Mouse (Mus musculus): ENCODE results near the gene Art1. TPM values are rescaled to one million over a fixed set of nuclear protein-coding genes. Genes with fewer than 3 reads are reported as not detected.
A peak's percentile ranks its signal among the peaks of the same experiment; 100 is the strongest.

Art1 gene
- 0.33 TPM in 1 of 2 replicates, not detected in the other for total RNA-seq (2014; rRNA removed)
- 0.18 and 0.22 TPM in 2 replicates for polyA plus RNA-seq (2015; fragmentation: Nextera tagmentation; extraction: Ambion mirVana)

DNA sequence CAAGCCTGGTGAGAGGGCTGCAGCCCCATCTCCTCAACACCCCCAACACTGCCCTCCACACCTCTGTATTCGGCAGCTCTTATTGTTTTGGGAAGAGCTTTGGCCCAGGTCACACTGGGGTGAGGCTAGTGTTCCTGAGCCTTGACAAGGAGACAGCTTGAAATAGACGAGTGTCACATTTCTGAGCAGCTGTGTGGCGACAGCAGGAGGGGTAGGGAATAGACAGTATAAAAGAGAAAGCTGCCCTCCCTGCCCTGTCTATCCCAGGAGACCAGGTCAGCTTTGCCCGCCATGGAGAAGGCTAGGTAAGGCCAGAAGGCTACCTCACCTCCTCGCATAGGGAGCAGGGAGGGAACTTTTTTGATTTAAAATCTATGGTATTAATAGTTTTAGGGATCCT is at the start of gene Art1:
Gene Art1, plus strand, starts transcription at position 257 of the 400 bp plus-strand sequence.
- Histone ChIP-seq H3K9ac (replicated peaks; ENCODE audit: low read length, poor library complexity, severe bottlenecking) (no peak within 1 kb of the TSS), H3K27ac (ENCODE audit: low read depth, low read length) (no peak within 1 kb of the TSS), H3K9me3 (ENCODE audit: low read length) (no peaks in the 10 kb centered on the region), H3K4me1 (ENCODE audit: insufficient read depth, low read length) (no peaks in the 10 kb centered on the region), H3K4me3 (ENCODE audit: low read depth, low read length) (no peak within 1 kb of the TSS), H3K27me3 (ENCODE audit: insufficient read depth, low read length) (peaks cover 4% of the 10 kb centered on the region; the same call in 1 of the 2 replicates), H3K36me3 (ENCODE audit: insufficient read depth, low read length) (no peaks in the 10 kb centered on the region), H3K4me2 (ENCODE audit: low read depth, low read length, poor library complexity, severe bottlenecking) (no peak within 1 kb of the TSS)
- TF ChIP-seq CTCF (IDR thresholded peaks at IDR 0.05), result no peak
- DNase-seq (ENCODE audit: low spot score), result no peak
- WGBS, result 54% methylated on average over 5 of the region's 5 CpGs
- ATAC-seq (ENCODE audit: low FRiP score), result no peak

DNA sequence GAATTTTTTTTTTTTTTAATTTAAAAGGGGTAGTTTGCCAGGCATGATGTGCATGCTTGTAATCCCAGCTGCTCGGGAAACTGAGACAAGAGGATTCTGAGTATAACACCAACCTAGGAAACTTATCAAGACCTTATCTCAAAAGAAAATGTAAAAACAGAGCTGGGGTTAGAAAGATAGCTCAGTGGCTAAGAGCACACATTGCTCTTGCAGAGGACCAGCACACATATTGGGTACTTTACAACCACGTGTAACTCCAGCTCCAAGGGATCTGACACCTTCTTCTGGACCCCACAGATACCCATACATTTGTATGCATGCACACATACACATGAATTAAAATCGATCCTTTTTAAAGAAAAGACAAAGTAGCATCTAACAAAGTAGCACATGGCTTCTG is 40.2 kb upstream of the Art1 start:
- WGBS, result 95% methylated on average over 3 of the region's 3 CpGs
- H3K9ac ChIP-seq (replicated peaks; ENCODE audit: low read length, poor library complexity, severe bottlenecking), result no peak overlapping the region
- H3K27ac ChIP-seq (ENCODE audit: low read depth, low read length), result no peak overlapping the region
- peaks cover 8% of the 10 kb centered on the region; the same call in 1 of the 2 replicates for H3K4me1 ChIP-seq (ENCODE audit: insufficient read depth, low read length)
- no peaks in the 10 kb centered on the region for H3K9me3 ChIP-seq (ENCODE audit: low read length)
- H3K4me3 ChIP-seq (ENCODE audit: low read depth, low read length), result no peak overlapping the region
- no peak for ATAC-seq (ENCODE audit: low FRiP score)
- no peak for DNase-seq (ENCODE audit: low spot score)
- no peaks in the 10 kb centered on the region for H3K27me3 ChIP-seq (ENCODE audit: insufficient read depth, low read length)
- peaks cover 4% of the 10 kb centered on the region; the same call in 1 of the 2 replicates for H3K36me3 ChIP-seq (ENCODE audit: insufficient read depth, low read length)
- no peak for TF ChIP-seq CTCF (IDR thresholded peaks at IDR 0.05)
- no peak overlapping the region for H3K4me2 ChIP-seq (ENCODE audit: low read depth, low read length, poor library complexity, severe bottlenecking)

DNA sequence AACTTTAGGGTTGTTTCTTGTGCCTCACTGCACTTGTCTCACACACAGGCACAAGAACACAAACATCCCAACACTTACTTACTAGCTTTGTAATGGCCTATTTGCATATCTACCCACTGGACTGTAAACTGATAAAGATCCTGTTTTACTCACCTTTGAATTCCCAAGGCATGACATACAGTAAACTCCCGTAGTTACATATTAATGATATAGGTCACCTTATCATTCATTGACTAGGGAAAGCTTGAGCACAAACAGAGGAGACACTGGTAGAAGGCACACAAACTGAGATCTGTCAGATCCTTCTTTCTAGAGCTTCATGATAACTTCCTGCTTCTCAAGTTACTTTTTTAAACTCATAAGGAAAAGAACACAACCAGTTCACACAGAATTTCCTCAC is 39.3 kb upstream of the Art1 start:
- H3K36me3 ChIP-seq (ENCODE audit: insufficient read depth, low read length), result peaks cover 4% of the 10 kb centered on the region; the same call in 1 of the 2 replicates
- ATAC-seq (ENCODE audit: low FRiP score) (no peak), DNase-seq (ENCODE audit: low spot score) (no peak)
- no peak for TF ChIP-seq CTCF (IDR thresholded peaks at IDR 0.05)
- no peak overlapping the region for H3K4me2 ChIP-seq (ENCODE audit: low read depth, low read length, poor library complexity, severe bottlenecking)
- no peak overlapping the region for H3K4me3 ChIP-seq (ENCODE audit: low read depth, low read length)
- H3K4me1 ChIP-seq (ENCODE audit: insufficient read depth, low read length), result peaks cover 8% of the 10 kb centered on the region; the same call in 1 of the 2 replicates
- 92% methylated on average over 1 of the region's 1 CpGs for WGBS
- no peaks in the 10 kb centered on the region for H3K27me3 ChIP-seq (ENCODE audit: insufficient read depth, low read length)
- H3K9me3 ChIP-seq (ENCODE audit: low read length), result no peaks in the 10 kb centered on the region
- no peak overlapping the region for H3K9ac ChIP-seq (replicated peaks; ENCODE audit: low read length, poor library complexity, severe bottlenecking)
- H3K27ac ChIP-seq (ENCODE audit: low read depth, low read length), result no peak overlapping the region

DNA sequence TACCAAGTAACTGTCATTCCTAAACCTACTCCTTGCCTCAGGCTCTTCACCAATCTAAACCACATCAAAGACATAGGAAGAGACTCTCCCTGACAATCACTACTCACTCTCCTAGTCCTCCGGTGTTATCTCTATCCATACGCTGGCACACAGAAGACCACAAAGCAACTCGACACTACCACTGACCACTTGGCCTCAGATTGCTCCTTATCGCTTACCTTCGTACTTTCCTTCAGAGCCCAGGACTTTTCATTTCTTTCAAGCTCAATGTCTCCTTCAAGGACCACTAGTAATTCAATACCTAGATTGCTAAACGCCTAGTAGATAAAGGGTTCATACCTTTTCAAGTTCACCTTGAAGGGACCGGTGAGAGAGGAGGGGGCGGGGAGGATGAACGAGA is 37.7 kb upstream of the Art1 start:
- Histone ChIP-seq H3K27me3 (ENCODE audit: insufficient read depth, low read length) (no peaks in the 10 kb centered on the region), H3K36me3 (ENCODE audit: insufficient read depth, low read length) (no peaks in the 10 kb centered on the region), H3K9me3 (ENCODE audit: low read length) (no peaks in the 10 kb centered on the region), H3K9ac (replicated peaks; ENCODE audit: low read length, poor library complexity, severe bottlenecking) (no peak overlapping the region), H3K4me3 (ENCODE audit: low read depth, low read length) (peak overlapping the region; percentile 64), H3K4me1 (ENCODE audit: insufficient read depth, low read length) (peaks cover 8% of the 10 kb centered on the region; the same call in 1 of the 2 replicates), H3K27ac (ENCODE audit: low read depth, low read length) (no peak overlapping the region), H3K4me2 (ENCODE audit: low read depth, low read length, poor library complexity, severe bottlenecking) (peak overlapping the region; percentile 63)
- ATAC-seq (ENCODE audit: low FRiP score) (no peak), DNase-seq (ENCODE audit: low spot score) (no peak)
- TF ChIP-seq CTCF (IDR thresholded peaks at IDR 0.05), result no peak
- 92% methylated on average over 9 of the region's 9 CpGs for WGBS

DNA sequence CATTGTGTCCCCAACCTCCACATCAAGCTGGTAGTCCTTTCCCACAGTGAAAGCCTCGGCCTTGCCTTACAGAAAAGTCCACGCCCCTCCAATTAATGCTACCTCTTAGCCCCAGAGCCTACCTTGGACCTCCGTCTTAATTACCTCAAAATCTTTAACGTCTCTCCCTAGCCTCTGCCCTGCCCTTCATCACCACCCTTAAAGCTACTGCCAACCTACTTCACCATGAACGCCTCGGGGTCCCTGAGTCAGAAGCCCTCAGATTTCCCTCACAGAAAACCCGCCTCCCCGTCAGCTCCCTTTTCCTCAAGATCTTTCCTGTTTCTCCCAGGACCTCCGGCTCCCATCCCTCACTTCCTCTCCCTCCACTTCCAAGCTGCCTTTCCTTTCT is 36.9 kb upstream of the Art1 start:
- H3K27me3 ChIP-seq (ENCODE audit: insufficient read depth, low read length), result no peaks in the 10 kb centered on the region
- DNase-seq (ENCODE audit: low spot score), result peak; percentile 21
- H3K4me3 ChIP-seq (ENCODE audit: low read depth, low read length), result peak overlapping the region; percentile 64
- peak overlapping the region; percentile 83 for H3K27ac ChIP-seq (ENCODE audit: low read depth, low read length)
- WGBS, result under 1% methylated on average over 9 of the region's 9 CpGs
- no peaks in the 10 kb centered on the region for H3K9me3 ChIP-seq (ENCODE audit: low read length)
- H3K9ac ChIP-seq (replicated peaks; ENCODE audit: low read length, poor library complexity, severe bottlenecking), result peak overlapping the region; percentile 77
- peaks cover 8% of the 10 kb centered on the region; the same call in 1 of the 2 replicates for H3K4me1 ChIP-seq (ENCODE audit: insufficient read depth, low read length)
- H3K36me3 ChIP-seq (ENCODE audit: insufficient read depth, low read length), result no peaks in the 10 kb centered on the region
- no peak for TF ChIP-seq CTCF (IDR thresholded peaks at IDR 0.05)
- H3K4me2 ChIP-seq (ENCODE audit: low read depth, low read length, poor library complexity, severe bottlenecking), result peak overlapping the region; percentile 63
- ATAC-seq (ENCODE audit: low FRiP score), result peak; percentile 50

DNA sequence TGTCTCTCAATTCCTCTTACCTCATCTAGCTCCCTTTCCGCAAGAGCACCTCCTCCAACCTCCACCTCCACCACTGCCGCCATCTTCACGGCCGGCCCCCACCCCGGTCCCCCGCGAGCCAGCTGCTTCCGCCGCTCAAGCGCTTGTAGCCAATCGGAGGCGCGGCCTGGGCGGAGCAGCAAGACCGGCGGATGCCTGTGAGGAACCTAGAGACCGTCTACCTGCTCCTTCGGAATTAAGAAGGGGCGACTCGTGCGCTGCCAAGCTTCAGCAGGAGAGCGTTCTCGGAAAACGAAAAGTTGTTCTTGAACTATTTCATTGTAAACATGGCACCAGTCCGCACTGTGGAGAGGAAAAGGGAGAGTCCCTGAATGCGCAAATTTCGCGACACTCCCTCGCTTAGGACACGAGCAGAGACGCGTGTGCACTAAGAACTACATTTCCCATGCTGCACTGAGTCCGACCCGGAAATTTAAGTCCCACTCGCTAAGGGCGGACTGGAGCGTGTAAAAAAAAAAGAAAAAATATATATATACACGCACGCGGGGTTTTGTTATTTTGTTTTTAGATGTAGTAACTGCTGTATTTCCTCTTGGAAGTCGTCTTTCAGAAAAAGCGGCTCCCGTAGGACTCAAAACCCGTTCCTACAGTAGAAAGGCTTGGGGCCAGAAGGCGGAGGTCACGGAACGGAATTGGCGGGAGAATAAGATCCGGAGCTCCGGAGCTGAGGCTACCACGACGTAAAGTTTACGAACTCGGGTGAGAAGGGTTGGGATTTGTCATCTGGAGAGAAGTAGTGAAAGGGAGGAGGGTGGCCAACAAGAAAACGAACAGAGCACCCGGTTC is 36.3 kb upstream of the Art1 start, which contains the start of the genes Rnf121, Xndc1 and Xntrpc:
Gene Rnf121, minus strand, starts transcription at position 424 of the 846 bp plus-strand sequence.
Gene Xndc1, plus strand, starts transcription at position 466 of the 846 bp plus-strand sequence.
Gene Xntrpc, plus strand, starts transcription at position 668 of the 846 bp plus-strand sequence.
- H3K4me3 ChIP-seq (ENCODE audit: low read depth, low read length), result peak within 1 kb of the TSS; percentile 64
- H3K4me2 ChIP-seq (ENCODE audit: low read depth, low read length, poor library complexity, severe bottlenecking), result peak within 1 kb of the TSS; percentile 63
- peak within 1 kb of the TSS; percentile 77 for H3K9ac ChIP-seq (replicated peaks; ENCODE audit: low read length, poor library complexity, severe bottlenecking)
- WGBS, result under 1% methylated on average over 56 of the region's 56 CpGs
- no peak for TF ChIP-seq CTCF (IDR thresholded peaks at IDR 0.05)
- no peaks in the 10 kb centered on the region for H3K9me3 ChIP-seq (ENCODE audit: low read length)
- no peaks in the 10 kb centered on the region for H3K27me3 ChIP-seq (ENCODE audit: insufficient read depth, low read length)
- H3K4me1 ChIP-seq (ENCODE audit: insufficient read depth, low read length), result peaks cover 8% of the 10 kb centered on the region; the same call in 1 of the 2 replicates
- peak within 1 kb of the TSS; percentile 83 for H3K27ac ChIP-seq (ENCODE audit: low read depth, low read length)
- no peaks in the 10 kb centered on the region for H3K36me3 ChIP-seq (ENCODE audit: insufficient read depth, low read length)
- ATAC-seq (ENCODE audit: low FRiP score) (peak; percentile 99), DNase-seq (ENCODE audit: low spot score) (peak; percentile 95)
